Mouse (Mus musculus): ENCODE measurements around the gene Mnat1. TPM values are rescaled to one million over a fixed set of nuclear protein-coding genes. Genes with fewer than 3 reads are reported as not detected.

Gene Mnat1
- polyA plus RNA-seq, 1 experiment from 2014 or later = 15.2 TPM

GRCm38 (mm10) chr12:73304636-73305035 lies 181.1 kb downstream of the Mnat1 start:
- TF ChIP-seq CTCF (IDR thresholded peaks at IDR 0.05; ENCODE audit: low read depth) = no peak
- Histone ChIP-seq H3K9me3 (ENCODE audit: control insufficient read depth) (no peaks in the 10 kb centered on the region), H3K4me3 (ENCODE audit: low read depth, low read length) (no peak overlapping the region), H3K9ac (ENCODE audit: low read depth, low read length) (no peak overlapping the region), H3K36me3 (ENCODE audit: control insufficient read depth, insufficient read depth) (no peaks in the 10 kb centered on the region; the same call in 1 of the 2 replicates), H3K4me2 (replicated peaks; ENCODE audit: low read depth) (no peak overlapping the region), H3K4me1 (replicated peaks; ENCODE audit: control insufficient read depth, insufficient read depth, low read length) (no peaks in the 10 kb centered on the region), H3K27me3 (replicated peaks; ENCODE audit: control insufficient read depth, insufficient read depth, low read length) (no peaks in the 10 kb centered on the region), H3K27ac (ENCODE audit: low read depth, low read length) (no peak overlapping the region)
- ATAC-seq = no peak
- 71% methylated on average over 4 of the region's 4 CpGs for WGBS

GRCm38 (mm10) chr12:73307750-73308149 lies 184.2 kb downstream of the Mnat1 start:
- TF ChIP-seq CTCF (IDR thresholded peaks at IDR 0.05; ENCODE audit: low read depth) = no peak
- ATAC-seq = no peak
- 86% methylated on average over 4 of the region's 4 CpGs for WGBS
- H3K27me3 ChIP-seq (replicated peaks; ENCODE audit: control insufficient read depth, insufficient read depth, low read length) = no peaks in the 10 kb centered on the region
- H3K4me3 ChIP-seq (ENCODE audit: low read depth, low read length) = no peak overlapping the region
- no peak overlapping the region for H3K27ac ChIP-seq (ENCODE audit: low read depth, low read length)
- no peaks in the 10 kb centered on the region for H3K36me3 ChIP-seq (ENCODE audit: control insufficient read depth, insufficient read depth)
- H3K4me2 ChIP-seq (replicated peaks; ENCODE audit: low read depth) = no peak overlapping the region
- H3K9ac ChIP-seq (ENCODE audit: low read depth, low read length) = no peak overlapping the region
- H3K9me3 ChIP-seq (ENCODE audit: control insufficient read depth) = no peaks in the 10 kb centered on the region
- H3K4me1 ChIP-seq (replicated peaks; ENCODE audit: control insufficient read depth, insufficient read depth, low read length) = no peaks in the 10 kb centered on the region

DNA sequence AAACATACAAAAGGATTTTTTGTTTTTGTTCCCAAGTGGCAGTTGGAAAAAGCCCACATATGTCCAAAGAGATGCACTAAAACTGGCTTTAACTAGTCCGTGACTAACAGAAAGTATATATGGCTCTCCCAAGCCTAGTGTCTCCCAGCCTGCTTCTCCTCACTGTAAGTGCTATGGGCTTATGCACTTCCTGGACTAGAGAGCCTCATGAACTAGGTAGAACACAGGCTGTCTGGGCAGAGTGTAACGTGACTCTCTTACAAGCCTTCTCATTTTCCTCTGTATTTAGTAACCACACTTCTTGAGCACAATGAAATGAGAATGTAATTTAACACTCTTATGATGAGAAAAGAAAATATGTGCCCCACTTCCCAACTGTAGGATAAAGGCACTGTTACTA lies 185.2 kb downstream of the Mnat1 start:
- 80% methylated on average over 2 of the region's 2 CpGs for WGBS
- no peaks in the 10 kb centered on the region for H3K27me3 ChIP-seq (replicated peaks; ENCODE audit: control insufficient read depth, insufficient read depth, low read length)
- H3K27ac ChIP-seq (ENCODE audit: low read depth, low read length) = no peak overlapping the region
- H3K9ac ChIP-seq (ENCODE audit: low read depth, low read length) = no peak overlapping the region
- H3K4me2 ChIP-seq (replicated peaks; ENCODE audit: low read depth) = no peak overlapping the region
- no peaks in the 10 kb centered on the region for H3K36me3 ChIP-seq (ENCODE audit: control insufficient read depth, insufficient read depth)
- ATAC-seq = no peak
- H3K4me3 ChIP-seq (ENCODE audit: low read depth, low read length) = no peak overlapping the region
- TF ChIP-seq CTCF (IDR thresholded peaks at IDR 0.05; ENCODE audit: low read depth) = no peak
- H3K4me1 ChIP-seq (replicated peaks; ENCODE audit: control insufficient read depth, insufficient read depth, low read length) = no peaks in the 10 kb centered on the region
- H3K9me3 ChIP-seq (ENCODE audit: control insufficient read depth) = no peaks in the 10 kb centered on the region

DNA sequence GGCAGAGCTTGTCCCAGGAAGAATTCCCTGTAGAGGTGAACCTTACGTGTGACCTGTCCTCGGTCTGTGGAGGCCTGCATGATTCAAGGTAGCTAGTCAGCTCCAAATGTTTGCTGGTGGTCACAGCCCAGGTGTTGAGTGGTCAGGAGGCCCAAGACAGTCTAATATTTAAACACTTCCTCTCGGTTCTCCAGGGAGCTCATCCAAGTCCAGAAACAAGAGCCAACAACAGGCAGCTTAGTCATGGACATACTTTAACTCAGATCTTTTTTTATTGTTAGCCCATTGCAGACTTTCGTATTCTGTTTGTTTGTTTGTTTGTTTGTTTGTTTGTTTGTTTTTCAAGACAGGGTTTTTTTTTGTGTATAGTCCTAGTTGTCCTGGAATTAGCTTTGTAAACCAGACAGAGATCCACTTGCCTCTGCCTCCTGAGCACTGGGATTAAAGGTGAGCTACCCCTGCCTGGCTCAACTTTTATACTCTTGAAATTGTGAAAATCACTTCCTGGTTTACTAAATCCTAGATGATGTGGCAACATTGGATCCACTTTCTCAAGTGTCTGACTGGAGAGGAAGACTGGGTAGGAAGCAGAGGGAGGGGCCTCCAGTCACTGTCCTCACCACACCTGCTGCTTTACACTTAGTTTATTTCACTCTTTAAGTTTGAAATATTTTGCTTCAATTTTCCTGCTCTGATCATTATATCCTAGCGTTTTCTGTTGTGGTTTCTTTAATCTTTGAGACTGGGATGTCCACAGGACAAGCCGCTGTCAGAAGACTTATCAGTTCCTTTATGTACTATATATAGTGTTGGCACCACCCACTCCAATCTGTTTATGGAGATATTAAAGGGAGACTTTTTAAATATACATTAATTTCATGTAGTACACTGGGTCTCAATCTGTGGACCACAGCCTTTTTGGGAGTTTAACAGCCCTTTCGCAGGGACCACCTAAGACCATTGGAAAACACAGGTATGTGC lies 194.5 kb downstream of the Mnat1 start:
- Histone ChIP-seq H3K27me3 (replicated peaks; ENCODE audit: control insufficient read depth, insufficient read depth, low read length) (no peaks in the 10 kb centered on the region), H3K4me1 (replicated peaks; ENCODE audit: control insufficient read depth, insufficient read depth, low read length) (no peaks in the 10 kb centered on the region), H3K4me2 (replicated peaks; ENCODE audit: low read depth) (no peak overlapping the region), H3K9ac (ENCODE audit: low read depth, low read length) (no peak overlapping the region), H3K9me3 (ENCODE audit: control insufficient read depth) (no peaks in the 10 kb centered on the region), H3K4me3 (ENCODE audit: low read depth, low read length) (no peak overlapping the region), H3K27ac (ENCODE audit: low read depth, low read length) (no peak overlapping the region), H3K36me3 (ENCODE audit: control insufficient read depth, insufficient read depth) (peaks cover 8% of the 10 kb centered on the region)
- no peak for TF ChIP-seq CTCF (IDR thresholded peaks at IDR 0.05; ENCODE audit: low read depth)
- WGBS = 92% methylated on average over 7 of the region's 7 CpGs
- ATAC-seq = no peak

Other genes with a start within 250 kb of the Mnat1 start
- not detected in 2 replicates for gene Six6, start 183.8 kb upstream of the Mnat1 start, polyA plus RNA-seq (2015; fragmentation: Nextera tagmentation; extraction: Ambion mirVana)
- 0.59 and 0.61 TPM in 2 replicates for gene 4930447C04Rik, start 182.9 kb upstream of the Mnat1 start, polyA plus RNA-seq (2015; fragmentation: Nextera tagmentation; extraction: Ambion mirVana)
- not detected in 2 replicates for gene Six1, start 69.8 kb upstream of the Mnat1 start, polyA plus RNA-seq (2015; fragmentation: Nextera tagmentation; extraction: Ambion mirVana)
- 0.03 and 0.05 TPM in 2 replicates for gene Six4, start 10.3 kb upstream of the Mnat1 start, polyA plus RNA-seq (2015; fragmentation: Nextera tagmentation; extraction: Ambion mirVana)
- 5.3 and 6.6 TPM in 2 replicates for gene Trmt5, start 163.0 kb downstream of the Mnat1 start, polyA plus RNA-seq (2015; fragmentation: Nextera tagmentation; extraction: Ambion mirVana)
- gene Slc38a6, start 163.1 kb downstream of the Mnat1 start, polyA plus RNA-seq (2015; fragmentation: Nextera tagmentation; extraction: Ambion mirVana) = 19.2 and 26.3 TPM in 2 replicates

Measured in intestine, postnatal 0 days (tissue).